Mouse (Mus musculus) MEL (cell line): ENCODE data around the gene Eif3m.

Source experiments
- CHD1 ChIP-seq: IDR thresholded peaks from 2 replicates; pipeline ENCODE4 v1.6.1; 2012; ENCODE audit warnings: low read depth, mild to moderate bottlenecking, inconsistent platforms, low read length, improper control_type of control experiment
- CHD2 ChIP-seq: IDR thresholded peaks from 2 replicates; pipeline ENCODE4 v1.6.1; 2011; ENCODE audit warnings: low read length, improper control_type of control experiment
- CTCF ChIP-seq, 3 experiments: IDR thresholded peaks in 2 of 3; conservative IDR thresholded peaks in 1 of 3; 2 replicates each; pipeline ENCODE4 v1.5.1; 2011 to 2012; ENCODE audit warnings: low read length in 3 of 3, low read depth in 2 of 3, mild to moderate bottlenecking in 2 of 3, improper control_type of control experiment in 1 of 3, inconsistent platforms in 1 of 3, mixed read lengths in 1 of 3, moderate library complexity in 1 of 3; ENCODE audit not compliant: control insufficient read depth in 1 of 3, insufficient read depth in 1 of 3, poor library complexity in 1 of 3, severe bottlenecking in 1 of 3
- KAT2A ChIP-seq: conservative IDR thresholded peaks from 2 replicates; pipeline ENCODE4 v1.6.1; 2012; ENCODE audit warnings: low read depth, low read length, improper control_type of control experiment, inconsistent platforms
- MAX ChIP-seq: IDR thresholded peaks from 2 replicates; pipeline ENCODE4 v1.6.1; 2011; ENCODE audit warnings: low read length, improper control_type of control experiment
- POLR2A ChIP-seq, 2 experiments: IDR thresholded peaks; 2 replicates each; pipeline ENCODE4 v1.6.1; 2011 to 2012; ENCODE audit warnings: low read length in 2 of 2, mild to moderate bottlenecking in 2 of 2, control low read depth in 1 of 2, improper control_type of control experiment in 1 of 2, low read depth in 1 of 2, moderate library complexity in 1 of 2; ENCODE audit not compliant: control insufficient read depth in 1 of 2, insufficient read depth in 1 of 2, poor library complexity in 1 of 2
- POLR2AphosphoS2 ChIP-seq: IDR thresholded peaks from 2 replicates; pipeline ENCODE4 v1.6.1; 2011; ENCODE audit warnings: low read length, improper control_type of control experiment
- SIN3A ChIP-seq: IDR thresholded peaks from 2 replicates; pipeline ENCODE4 v1.6.1; 2012; ENCODE audit warnings: low read length, improper control_type of control experiment, inconsistent platforms
- TCF12 ChIP-seq: IDR thresholded peaks from 2 replicates; pipeline ENCODE4 v1.6.1; 2014; ENCODE audit warnings: low read depth, mild to moderate bottlenecking, inconsistent platforms, low read length, improper control_type of control experiment, moderate library complexity
- USF1 ChIP-seq: IDR thresholded peaks from 2 replicates; pipeline ENCODE4 v1.6.1; 2014; ENCODE audit warnings: low read depth, mild to moderate bottlenecking, inconsistent platforms, low read length, improper control_type of control experiment, moderate library complexity
- USF2 ChIP-seq, 2 experiments: IDR thresholded peaks; 2 replicates each; pipeline ENCODE4 v1.6.1; 2011 to 2012; ENCODE audit warnings: improper control_type of control experiment in 2 of 2, low read length in 2 of 2, borderline replicate concordance in 1 of 2, inconsistent platforms in 1 of 2, low read depth in 1 of 2, mild to moderate bottlenecking in 1 of 2; ENCODE audit not compliant: insufficient read depth in 1 of 2
- ZNF384 ChIP-seq: IDR thresholded peaks from 2 replicates; pipeline ENCODE4 v1.6.1; 2012; ENCODE audit warnings: low read depth, mild to moderate bottlenecking, inconsistent platforms, low read length, improper control_type of control experiment

- TF ChIP-seq CTCF (IDR thresholded peaks at IDR 0.05 in 2 of 3, conservative IDR thresholded peaks at IDR 0.05 in 1 of 3; ENCODE audit: control insufficient read depth in 1 of 3, insufficient read depth in 1 of 3, low read depth in 2 of 3, low read length in 3 of 3, poor library complexity in 1 of 3, severe bottlenecking in 1 of 3): no peak
- no peak for TF ChIP-seq ZNF384
- no peak for TF ChIP-seq USF2 (IDR thresholded peaks at IDR 0.05; ENCODE audit: borderline replicate concordance in 1 of 2, insufficient read depth in 1 of 2, low read depth in 1 of 2, low read length in 2 of 2)
- TF ChIP-seq POLR2AphosphoS2: no peak
- no peak for TF ChIP-seq USF1
- TF ChIP-seq CHD2: no peak
- no peak for TF ChIP-seq POLR2A (IDR thresholded peaks at IDR 0.05; ENCODE audit: control insufficient read depth in 1 of 2, insufficient read depth in 1 of 2, low read depth in 1 of 2, low read length in 2 of 2, poor library complexity in 1 of 2)
- no peak for TF ChIP-seq KAT2A
- no peak for TF ChIP-seq SIN3A
- TF ChIP-seq MAX: no peak
- TF ChIP-seq CHD1: no peak
- TF ChIP-seq TCF12: no peak
Measured at GRCm38 (mm10) chr2:105030505-105030904, 13.6 kb upstream of the Eif3m start.
